8 mouse cellular contexts compared by ENCODE assay signal in genomic region chr14:103070790-103071189, GRCm38 (mm10). TPM values are rescaled to one million over a fixed set of nuclear protein-coding genes. Genes with fewer than 3 reads are reported as not detected.
A peak's percentile ranks its signal among the peaks of the same experiment; 100 is the strongest.
DNase-seq lines count a peak whose midpoint lies in the region; ATAC-seq and TF ChIP-seq lines count a peak whose summit lies in the region.

No protein-coding gene starts in this region.

- no peaks in the 10 kb centered on the region for H3K9me3 ChIP-seq in kidney, embryonic 16.5 days (ENCODE audit: low read length)
- no peaks in the 10 kb centered on the region for H3K9me3 ChIP-seq in heart, embryonic 14.5 days (ENCODE audit: control insufficient read depth, low read length)
- H3K9me3 ChIP-seq in liver, embryonic 12.5 days (replicated peaks) = no peaks in the 10 kb centered on the region
- no peaks in the 10 kb centered on the region for H3K9me3 ChIP-seq in midbrain, postnatal 0 days (ENCODE audit: low read length)

- 2% methylated on average over 10 of the region's 10 CpGs for WGBS in kidney, embryonic 16.5 days
- 2% methylated on average over 10 of the region's 10 CpGs for WGBS in heart, embryonic 14.5 days
- 2% methylated on average over 10 of the region's 10 CpGs for WGBS in liver, embryonic 12.5 days (ENCODE audit: insufficient replicate concordance)
- 5% methylated on average over 10 of the region's 10 CpGs for WGBS in midbrain, postnatal 0 days

- no peaks in the 10 kb centered on the region for H3K27me3 ChIP-seq in kidney, embryonic 16.5 days (ENCODE audit: insufficient read depth, low read length)
- H3K27me3 ChIP-seq in heart, embryonic 14.5 days (ENCODE audit: control insufficient read depth, insufficient read depth, low read length) = no peaks in the 10 kb centered on the region
- H3K27me3 ChIP-seq in liver, embryonic 12.5 days (replicated peaks) = no peaks in the 10 kb centered on the region
- H3K27me3 ChIP-seq in midbrain, postnatal 0 days (ENCODE audit: insufficient read depth, low read length) = no peaks in the 10 kb centered on the region

- no peak for DNase-seq in kidney, postnatal 14 days
- DNase-seq in midbrain, postnatal 0 days (ENCODE audit: low spot score) = no peak
- DNase-seq in cerebellum, adult 11 months = no peak
- no peak for DNase-seq in gastrocnemius, postnatal 10 days

- H3K27ac ChIP-seq in kidney, embryonic 16.5 days (ENCODE audit: low read length) = peak overlapping the region; percentile 87
- peak overlapping the region; percentile 67 for H3K27ac ChIP-seq in brown adipose tissue, adult 24 weeks (replicated peaks; ENCODE audit: low read depth, low read length)
- peak overlapping the region; percentile 78 to 84 for H3K27ac ChIP-seq in heart, embryonic 14.5 days (replicated peaks in 1 of 2; ENCODE audit: control insufficient read depth in 1 of 2, insufficient read depth in 1 of 2, low read depth in 2 of 2, low read length in 2 of 2)
- H3K27ac ChIP-seq in liver, embryonic 12.5 days = peak overlapping the region; percentile 97
- H3K27ac ChIP-seq in midbrain, postnatal 0 days (ENCODE audit: low read depth, low read length) = no peak overlapping the region

- peak overlapping the region; percentile 95 for H3K4me2 ChIP-seq in kidney, embryonic 16.5 days (replicated peaks; ENCODE audit: low read depth, low read length)
- peak overlapping the region; percentile 97 for H3K4me2 ChIP-seq in heart, embryonic 14.5 days (ENCODE audit: low read length)
- peak overlapping the region; percentile 94 for H3K4me2 ChIP-seq in liver, embryonic 12.5 days
- H3K4me2 ChIP-seq in midbrain, postnatal 0 days (ENCODE audit: low read depth, low read length, poor library complexity, severe bottlenecking) = peak overlapping the region; percentile 70

- ATAC-seq in kidney, embryonic 16.5 days (ENCODE audit: low FRiP score, low TSS enrichment) = no peak
- no peak for ATAC-seq in heart, embryonic 14.5 days (ENCODE audit: insufficient number of reproducible peaks, insufficient read depth, low FRiP score, low read depth)
- no peak for ATAC-seq in liver, embryonic 12.5 days
- ATAC-seq in midbrain, postnatal 0 days (ENCODE audit: low FRiP score) = no peak

- H3K4me1 ChIP-seq in kidney, embryonic 16.5 days (ENCODE audit: insufficient read depth, low read length) = peaks cover 5% of the 10 kb centered on the region; the same call in 1 of the 2 replicates
- no peaks in the 10 kb centered on the region for H3K4me1 ChIP-seq in brown adipose tissue, adult 24 weeks (ENCODE audit: control insufficient read depth, insufficient read depth, insufficient read length, low read length)
- H3K4me1 ChIP-seq in heart, embryonic 14.5 days (ENCODE audit: control insufficient read depth in 2 of 2, insufficient read depth in 2 of 2, low read length in 2 of 2) = peaks cover 0 to 5% of the 10 kb centered on the region in 2 experiments; a peak in 2 of 4 replicates
- peaks cover 28% of the 10 kb centered on the region for H3K4me1 ChIP-seq in liver, embryonic 12.5 days
- H3K4me1 ChIP-seq in midbrain, postnatal 0 days (ENCODE audit: insufficient read depth, low read length) = peaks cover 3% of the 10 kb centered on the region; the same call in 1 of the 2 replicates

- peak overlapping the region; percentile 69 for H3K4me3 ChIP-seq in kidney, embryonic 16.5 days (ENCODE audit: low read length)
- peak overlapping the region; percentile 74 for H3K4me3 ChIP-seq in brown adipose tissue, adult 24 weeks (ENCODE audit: insufficient read depth, low read depth, low read length)
- H3K4me3 ChIP-seq in heart, embryonic 14.5 days (ENCODE audit: control insufficient read depth in 1 of 2, insufficient read depth in 1 of 2, low read depth in 1 of 2, low read length in 2 of 2) = peak overlapping the region; percentile 62 to 78
- peak overlapping the region; percentile 75 for H3K4me3 ChIP-seq in liver, embryonic 12.5 days
- H3K4me3 ChIP-seq in midbrain, postnatal 0 days (ENCODE audit: low read depth, low read length) = peak overlapping the region; percentile 63

- H3K36me3 ChIP-seq in kidney, embryonic 16.5 days (ENCODE audit: insufficient read depth, low read length) = peaks cover 21% of the 10 kb centered on the region
- peaks cover 37% of the 10 kb centered on the region for H3K36me3 ChIP-seq in heart, embryonic 14.5 days (ENCODE audit: control insufficient read depth, insufficient read depth, low read length)
- H3K36me3 ChIP-seq in liver, embryonic 12.5 days = peaks cover 41% of the 10 kb centered on the region
- peaks cover 11% of the 10 kb centered on the region for H3K36me3 ChIP-seq in midbrain, postnatal 0 days (ENCODE audit: insufficient read depth, low read length)

- H3K9ac ChIP-seq in kidney, embryonic 16.5 days (replicated peaks; ENCODE audit: low read length) = peak overlapping the region; percentile 82
- peak overlapping the region; percentile 79 for H3K9ac ChIP-seq in heart, embryonic 14.5 days (ENCODE audit: low read length)
- peak overlapping the region; percentile 82 for H3K9ac ChIP-seq in liver, embryonic 12.5 days
- peak overlapping the region; percentile 58 for H3K9ac ChIP-seq in midbrain, postnatal 0 days (replicated peaks; ENCODE audit: low read length, poor library complexity, severe bottlenecking)

- TF ChIP-seq CTCF in midbrain, postnatal 0 days (IDR thresholded peaks at IDR 0.05) = no peak

RNA-seq across cellular contexts. Expression of gene Cln5, which starts 0.8 kb away (rescaled TPM):
- polyA plus RNA-seq in kidney, embryonic 16.5 days (2015; fragmentation: Nextera tagmentation; extraction: Ambion mirVana) = 36.7 and 38.1 TPM in 2 replicates
- 20.9 and 27.2 TPM in 2 replicates for polyA plus RNA-seq in brown adipose tissue, adult 24 weeks (2012; ENCODE audit: insufficient read depth, insufficient read length, missing spikeins)
- polyA plus RNA-seq in heart, embryonic 14.5 days (2014; fragmentation: Nextera tagmentation; extraction: Ambion mirVana) = 28.5 and 29.8 TPM in 2 replicates
- 23.2 and 23.9 TPM in 2 replicates for polyA plus RNA-seq in liver, embryonic 12.5 days (2016; fragmentation: Nextera tagmentation; extraction: Ambion mirVana)
- 7.8 and 10.4 TPM in 2 replicates for total RNA-seq in midbrain, postnatal 0 days (2014; rRNA removed)
- polyA plus RNA-seq in midbrain, postnatal 0 days (2015; fragmentation: Nextera tagmentation; extraction: Ambion mirVana) = 10.6 and 11.5 TPM in 2 replicates
- total RNA-seq in gastrocnemius, postnatal 10 days (2021) = 10 to 100 TPM in 1 of 2 experiments, 1 to 10 TPM in 1; 8.3 to 11.2 TPM

RNA-seq across cellular contexts. Expression of gene Acod1, which starts 24.0 kb away (rescaled TPM):
- not detected in 2 replicates for polyA plus RNA-seq in kidney, embryonic 16.5 days (2015; fragmentation: Nextera tagmentation; extraction: Ambion mirVana)
- not detected in 2 replicates for polyA plus RNA-seq in brown adipose tissue, adult 24 weeks (2012; ENCODE audit: insufficient read depth, insufficient read length, missing spikeins)
- polyA plus RNA-seq in heart, embryonic 14.5 days (2014; fragmentation: Nextera tagmentation; extraction: Ambion mirVana) = 0.09 TPM in 1 of 2 replicates, not detected in the other
- 0.10 and 0.12 TPM in 2 replicates for polyA plus RNA-seq in liver, embryonic 12.5 days (2016; fragmentation: Nextera tagmentation; extraction: Ambion mirVana)
- total RNA-seq in midbrain, postnatal 0 days (2014; rRNA removed) = not detected in 2 replicates
- not detected in 2 replicates for polyA plus RNA-seq in midbrain, postnatal 0 days (2015; fragmentation: Nextera tagmentation; extraction: Ambion mirVana)
- not detected for total RNA-seq in gastrocnemius, postnatal 10 days (2021)

RNA-seq across cellular contexts. Expression of gene Fbxl3, which starts 28.6 kb away (rescaled TPM):
- polyA plus RNA-seq in kidney, embryonic 16.5 days (2015; fragmentation: Nextera tagmentation; extraction: Ambion mirVana) = 22.0 and 23.5 TPM in 2 replicates
- 28.3 and 43.4 TPM in 2 replicates for polyA plus RNA-seq in brown adipose tissue, adult 24 weeks (2012; ENCODE audit: insufficient read depth, insufficient read length, missing spikeins)
- 30.1 and 31.1 TPM in 2 replicates for polyA plus RNA-seq in heart, embryonic 14.5 days (2014; fragmentation: Nextera tagmentation; extraction: Ambion mirVana)
- 14.7 and 16.4 TPM in 2 replicates for polyA plus RNA-seq in liver, embryonic 12.5 days (2016; fragmentation: Nextera tagmentation; extraction: Ambion mirVana)
- 64.5 and 67.9 TPM in 2 replicates for total RNA-seq in midbrain, postnatal 0 days (2014; rRNA removed)
- polyA plus RNA-seq in midbrain, postnatal 0 days (2015; fragmentation: Nextera tagmentation; extraction: Ambion mirVana) = 20.2 and 22.5 TPM in 2 replicates
- total RNA-seq in gastrocnemius, postnatal 10 days (2021) = 10 to 100 TPM; 45.9 to 46.0 TPM
